Mouse (Mus musculus) yolk sac, embryonic 10.5 days (tissue): Measurements from ENCODE around the gene Sh2d3c.

ENCODE experiments used
- DNase-seq: peaks from one replicate; pipeline ENCODE4 v3.0.0-alpha.2; 2017; ENCODE audit warnings: low spot score

The Sh2d3c gene

GRCm38 (mm10) chr2:32699680-32700079 is 21.2 kb upstream of the Sh2d3c start:
- no peak for DNase-seq

GRCm38 (mm10) chr2:32700966-32701743 is 19.7 kb upstream of the Sh2d3c start:
- DNase-seq, result no peak

- DNase-seq, result no peak
Observed at GRCm38 (mm10) chr2:32703046-32703445, 17.8 kb upstream of the Sh2d3c start.

GRCm38 (mm10) chr2:32704021-32704421 is 16.8 kb upstream of the Sh2d3c start, which contains the start of gene Fpgs:
Gene Fpgs, minus strand, starts transcription at chr2:32704145.
- DNase-seq, result peak; percentile 69

GRCm38 (mm10) chr2:32705018-32705417 is 15.8 kb upstream of the Sh2d3c start:
- DNase-seq, result no peak

- no peak for DNase-seq
Observed at GRCm38 (mm10) chr2:32706971-32707370, 13.9 kb upstream of the Sh2d3c start.

- no peak for DNase-seq
Observed at GRCm38 (mm10) chr2:32708643-32709042, 12.2 kb upstream of the Sh2d3c start.

GRCm38 (mm10) chr2:32709521-32710137 is 11.2 kb upstream of the Sh2d3c start:
- DNase-seq, result no peak

GRCm38 (mm10) chr2:32710425-32710824 is 10.4 kb upstream of the Sh2d3c start:
- DNase-seq, result no peak

GRCm38 (mm10) chr2:32711301-32712056 is 9.4 kb upstream of the Sh2d3c start:
- no peak for DNase-seq

- DNase-seq, result peak; percentile 75
Observed at GRCm38 (mm10) chr2:32712108-32712551, 8.7 kb upstream of the Sh2d3c start.

GRCm38 (mm10) chr2:32712586-32712933 is 8.3 kb upstream of the Sh2d3c start:
- DNase-seq, result peak; percentile 94

GRCm38 (mm10) chr2:32712934-32713817 is 7.7 kb upstream of the Sh2d3c start, which contains the start of gene Cdk9:
Gene Cdk9, minus strand, starts transcription at chr2:32713076.
- DNase-seq, result peak; percentile 94

- no peak for DNase-seq
Observed at GRCm38 (mm10) chr2:32714117-32714986, 6.5 kb upstream of the Sh2d3c start.

- peak; percentile 77 for DNase-seq
Observed at GRCm38 (mm10) chr2:32714987-32715425, 5.8 kb upstream of the Sh2d3c start.

- DNase-seq, result no peak
Observed at GRCm38 (mm10) chr2:32718761-32719160, 2.1 kb upstream of the Sh2d3c start.

- no peak for DNase-seq
Observed at GRCm38 (mm10) chr2:32720053-32720452, 802 bp upstream of the Sh2d3c start.

GRCm38 (mm10) chr2:32722046-32722445 is 1.2 kb downstream of the Sh2d3c start:
- DNase-seq, result no peak

- DNase-seq, result no peak
Observed at GRCm38 (mm10) chr2:32722581-32722980, 1.7 kb downstream of the Sh2d3c start.

GRCm38 (mm10) chr2:32724149-32724548 is 3.3 kb downstream of the Sh2d3c start:
- DNase-seq, result no peak
